Mouse (Mus musculus): Measurements from ENCODE around the gene Pard3.

- no peak for TF ChIP-seq CTCF (conservative IDR thresholded peaks at IDR 0.05; ENCODE audit: insufficient read depth, insufficient read length, low read depth, low read length)
- no peak for TF ChIP-seq POLR2A (IDR thresholded peaks at IDR 0.05; ENCODE audit: low read depth, low read length)
Measured at GRCm38 (mm10) chr8:127579436-127579835, 515.7 kb downstream of the Pard3 start.
